Mouse (Mus musculus): ENCODE data around the gene Mep1a. TPM values are rescaled to one million over a fixed set of nuclear protein-coding genes. Genes with fewer than 3 reads are reported as not detected.

Gene Mep1a
- not detected for polyA plus RNA-seq (2014; fragmentation: Illumina TruSeq; extraction: RNeasy Lipid Tissue Mini Kit (QIAGEN cat#74804); ENCODE audit: low read depth, low replicate concordance)

DNA sequence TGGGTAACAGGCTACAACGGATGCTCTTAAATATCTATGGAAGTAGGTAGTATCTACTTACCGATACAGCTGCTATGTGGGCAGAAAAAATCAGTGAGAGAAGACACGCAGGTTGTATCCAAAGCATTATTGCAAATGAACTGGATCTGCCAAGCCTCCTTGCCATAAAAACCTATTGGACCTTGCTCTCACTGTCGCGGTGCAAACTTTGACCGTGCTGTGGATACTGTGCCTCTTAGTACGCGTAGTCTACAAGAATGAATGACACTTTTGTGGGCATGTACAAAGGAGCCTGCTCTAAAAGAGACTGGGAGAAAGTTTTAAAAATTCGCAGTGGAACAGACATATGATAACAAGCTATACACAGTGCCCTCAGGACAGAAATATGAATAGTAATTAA, at the start of gene Mep1a:
Mep1a (minus strand) TSS at position 221 of the 400 bp plus-strand sequence.

DNA sequence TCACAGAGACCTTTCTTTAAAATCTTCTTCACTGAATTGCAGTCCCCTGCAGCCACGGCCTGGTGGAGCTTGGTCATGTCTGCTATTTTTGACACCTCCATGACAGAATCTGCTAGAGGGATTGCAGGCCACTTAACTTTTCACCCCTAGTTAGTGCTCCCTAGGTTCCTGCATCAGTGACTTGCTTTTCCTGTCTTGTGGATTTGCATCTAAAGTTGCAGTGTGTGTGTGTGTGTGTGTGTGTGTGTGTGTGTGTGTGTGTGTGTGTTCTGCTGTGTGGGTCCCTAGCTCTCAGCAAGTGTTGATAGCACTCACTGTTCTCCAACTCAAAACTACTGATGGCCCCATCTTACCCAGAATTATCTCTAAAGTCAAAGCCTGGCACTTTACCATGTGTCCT, 40.9 kb upstream of the Mep1a start, which contains the start of gene Ankrd66:
Ankrd66 (minus strand) TSS at position 101 of the 400 bp plus-strand sequence.

Other genes with a start within 250 kb of the Mep1a start
- gene Adgrf1, start 232.5 kb downstream of the Mep1a start, polyA plus RNA-seq (2014; fragmentation: Illumina TruSeq; extraction: RNeasy Lipid Tissue Mini Kit (QIAGEN cat#74804); ENCODE audit: low read depth, low replicate concordance), result not detected
- 103 TPM for gene Adgrf5, start 142.4 kb downstream of the Mep1a start, polyA plus RNA-seq (2014; fragmentation: Illumina TruSeq; extraction: RNeasy Lipid Tissue Mini Kit (QIAGEN cat#74804); ENCODE audit: low read depth, low replicate concordance)
- gene Ankrd66, start 40.8 kb upstream of the Mep1a start, polyA plus RNA-seq (2014; fragmentation: Illumina TruSeq; extraction: RNeasy Lipid Tissue Mini Kit (QIAGEN cat#74804); ENCODE audit: low read depth, low replicate concordance), result not detected
- 43.1 TPM for gene Pla2g7, start 65.3 kb upstream of the Mep1a start, polyA plus RNA-seq (2014; fragmentation: Illumina TruSeq; extraction: RNeasy Lipid Tissue Mini Kit (QIAGEN cat#74804); ENCODE audit: low read depth, low replicate concordance)
- not detected for gene Tdrd6, start 127.5 kb upstream of the Mep1a start, polyA plus RNA-seq (2014; fragmentation: Illumina TruSeq; extraction: RNeasy Lipid Tissue Mini Kit (QIAGEN cat#74804); ENCODE audit: low read depth, low replicate concordance)
- gene Slc25a27, start 164.4 kb upstream of the Mep1a start, polyA plus RNA-seq (2014; fragmentation: Illumina TruSeq; extraction: RNeasy Lipid Tissue Mini Kit (QIAGEN cat#74804); ENCODE audit: low read depth, low replicate concordance), result 3.8 TPM
- 13.9 TPM for gene Cyp39a1, start 164.6 kb upstream of the Mep1a start, polyA plus RNA-seq (2014; fragmentation: Illumina TruSeq; extraction: RNeasy Lipid Tissue Mini Kit (QIAGEN cat#74804); ENCODE audit: low read depth, low replicate concordance)

All from adrenal gland, adult 10 weeks (tissue).